In genomic region chr13:99564346-99564745, GRCm38 (mm10) we compare ENCODE assay signal across 10 mouse cellular contexts. TPM values are rescaled to one million over a fixed set of nuclear protein-coding genes. Genes with fewer than 3 reads are reported as not detected.
A peak's percentile ranks its signal among the peaks of the same experiment; 100 is the strongest.
DNase-seq lines count a peak whose midpoint lies in the region; ATAC-seq lines count a peak whose summit lies in the region.
"Had no signal": no experiment of that assay in that cellular context is flagged by ENCODE, and none has a peak within 500 bp of the region (broad histone marks: within the 10 kb centered on the region; RNA-seq: fewer than 3 reads in every experiment).

No protein-coding gene starts in this region.

- 26% methylated on average over 3 of the region's 3 CpGs for WGBS in kidney, embryonic 14.5 days
- 26% methylated on average over 3 of the region's 3 CpGs for WGBS in limb, embryonic 10.5 days
- WGBS in heart, embryonic 11.5 days (ENCODE audit: insufficient replicate concordance) = 16% methylated on average over 3 of the region's 3 CpGs

- no peak overlapping the region for H3K4me3 ChIP-seq in kidney, embryonic 14.5 days (ENCODE audit: low read length)
- H3K4me3 ChIP-seq in limb, embryonic 10.5 days = no peak overlapping the region
- H3K4me3 ChIP-seq in heart, embryonic 11.5 days (ENCODE audit: low read depth, low read length) = no peak overlapping the region
- H3K4me3 ChIP-seq: hindbrain, embryonic 13.5 days; liver, embryonic 13.5 days had no signal

- peak; percentile 5 for DNase-seq in kidney, adult 9 months
- DNase-seq in A20 (ENCODE audit: low read depth, low spot score) = peak; percentile 35
- peak; percentile 39 for DNase-seq in ZHBTc4 (ENCODE audit: low read depth, low spot score)
- DNase-seq in limb, embryonic 10.5 days (ENCODE audit: low spot score) = peak; percentile 66
- DNase-seq in layer of hippocampus, postnatal 14 days (ENCODE audit: low spot score in 2 of 2) = no peak
- no peak for DNase-seq in layer of hippocampus, adult 11-12 months (ENCODE audit: low spot score)
- DNase-seq: liver, embryonic 13.5 days had no signal

- H3K9ac ChIP-seq in kidney, embryonic 14.5 days (ENCODE audit: low read depth, low read length) = no peak overlapping the region
- no peak overlapping the region for H3K9ac ChIP-seq in heart, embryonic 11.5 days (ENCODE audit: low read depth, low read length)
- H3K9ac ChIP-seq: hindbrain, embryonic 13.5 days; liver, embryonic 13.5 days had no signal

- no peaks in the 10 kb centered on the region for H3K36me3 ChIP-seq in kidney, embryonic 14.5 days (ENCODE audit: control insufficient read depth, insufficient read depth, low read length)
- no peaks in the 10 kb centered on the region for H3K36me3 ChIP-seq in limb, embryonic 10.5 days
- H3K36me3 ChIP-seq in heart, embryonic 11.5 days (ENCODE audit: control insufficient read depth, insufficient read depth, low read length) = no peaks in the 10 kb centered on the region
- H3K36me3 ChIP-seq: hindbrain, embryonic 13.5 days; liver, embryonic 13.5 days had no signal

- H3K27ac ChIP-seq in kidney, embryonic 14.5 days (ENCODE audit: low read depth, low read length) = no peak overlapping the region
- H3K27ac ChIP-seq in limb, embryonic 10.5 days = no peak overlapping the region
- no peak overlapping the region for H3K27ac ChIP-seq in heart, embryonic 11.5 days (ENCODE audit: low read depth, low read length)
- H3K27ac ChIP-seq: hindbrain, embryonic 13.5 days; liver, embryonic 13.5 days had no signal

- H3K4me1 ChIP-seq in kidney, embryonic 14.5 days (ENCODE audit: control insufficient read depth, insufficient read depth, low read length) = no peaks in the 10 kb centered on the region
- H3K4me1 ChIP-seq in limb, embryonic 10.5 days = peaks cover 28% of the 10 kb centered on the region
- H3K4me1 ChIP-seq in heart, embryonic 11.5 days (ENCODE audit: control insufficient read depth, insufficient read depth, low read length) = no peaks in the 10 kb centered on the region
- H3K4me1 ChIP-seq: liver, embryonic 13.5 days had no signal

- no peaks in the 10 kb centered on the region for H3K27me3 ChIP-seq in kidney, embryonic 14.5 days (ENCODE audit: control insufficient read depth, insufficient read depth, low read length)
- H3K27me3 ChIP-seq in limb, embryonic 10.5 days (ENCODE audit: low read depth, poor library complexity, severe bottlenecking) = no peaks in the 10 kb centered on the region
- no peaks in the 10 kb centered on the region for H3K27me3 ChIP-seq in heart, embryonic 11.5 days (ENCODE audit: control insufficient read depth, insufficient read depth, low read length)
- H3K27me3 ChIP-seq: hindbrain, embryonic 13.5 days; liver, embryonic 13.5 days had no signal

- ATAC-seq in kidney, embryonic 14.5 days (ENCODE audit: low FRiP score, low TSS enrichment) = no peak
- ATAC-seq in heart, embryonic 11.5 days (replicated peaks; ENCODE audit: insufficient number of reproducible peaks, low FRiP score, low TSS enrichment) = no peak

- no peaks in the 10 kb centered on the region for H3K9me3 ChIP-seq in kidney, embryonic 14.5 days (ENCODE audit: control insufficient read depth, low read length)
- no peaks in the 10 kb centered on the region for H3K9me3 ChIP-seq in limb, embryonic 10.5 days (replicated peaks)
- H3K9me3 ChIP-seq in heart, embryonic 11.5 days (replicated peaks; ENCODE audit: control insufficient read depth, low read length) = no peaks in the 10 kb centered on the region
- H3K9me3 ChIP-seq: hindbrain, embryonic 13.5 days; liver, embryonic 13.5 days had no signal

- no peak overlapping the region for H3K4me2 ChIP-seq in kidney, embryonic 14.5 days (replicated peaks; ENCODE audit: low read depth, low read length)
- H3K4me2 ChIP-seq in heart, embryonic 11.5 days = no peak overlapping the region
- H3K4me2 ChIP-seq: hindbrain, embryonic 13.5 days; liver, embryonic 13.5 days had no signal

RNA-seq across cellular contexts. Expression of gene Map1b, which starts 48.0 kb away (rescaled TPM):
- polyA plus RNA-seq in kidney, embryonic 14.5 days (2014; fragmentation: Nextera tagmentation; extraction: Ambion mirVana) = 44.2 and 55.1 TPM in 2 replicates
- polyA plus RNA-seq in limb, embryonic 10.5 days (2016; fragmentation: Nextera tagmentation; extraction: Ambion mirVana) = 60.1 and 64.6 TPM in 2 replicates
- total RNA-seq in layer of hippocampus, postnatal 14 days (2021) = 100 to 1,000 TPM; 795 to 818 TPM
- 128 and 193 TPM in 2 replicates for polyA plus RNA-seq in heart, embryonic 11.5 days (2014; fragmentation: Nextera tagmentation; extraction: Ambion mirVana)

Comparison
In these comparisons a context has a peak if more than half of its experiments do, and no peak if none do; other contexts are left out.
1. DNase-seq: peak in kidney, adult 9 months (single experiment), A20 (single experiment), ZHBTc4 (single experiment) and limb, embryonic 10.5 days (single experiment); none in layer of hippocampus, postnatal 14 days (0 of 2) and layer of hippocampus, adult 11-12 months (single experiment).